Mouse (Mus musculus) heart, embryonic 10.5 days (tissue): Measurements from ENCODE around the gene Frmd4a. TPM values are rescaled to one million over a fixed set of nuclear protein-coding genes. Genes with fewer than 3 reads are reported as not detected.
A peak's percentile ranks its signal among the peaks of the same experiment; 100 is the strongest.

ENCODE experiments used
- DNase-seq: peaks from one replicate; pipeline ENCODE4 v3.0.0-alpha.2; 2017; ENCODE audit warnings: low spot score
- H3K27ac ChIP-seq: fragments of 300-500 bp; sonication (generic); 2 replicates; pipeline ENCODE4 v1.5.1; 2016; ENCODE audit warnings: mild to moderate bottlenecking
- H3K27me3 ChIP-seq: fragments of 300-500 bp; sonication (generic); 2 replicates; pipeline ENCODE4 v1.6.1; 2016; ENCODE audit warnings: mild to moderate bottlenecking; ENCODE audit not compliant: poor library complexity, insufficient read depth, severe bottlenecking
- H3K36me3 ChIP-seq: fragments of 300-500 bp; sonication (generic); 2 replicates; pipeline ENCODE4 v1.6.1; 2016; ENCODE audit warnings: mild to moderate bottlenecking, moderate library complexity
- H3K4me1 ChIP-seq: fragments of 300-500 bp; sonication (generic); 2 replicates; pipeline ENCODE4 v1.6.1; 2016; ENCODE audit warnings: mild to moderate bottlenecking
- H3K4me3 ChIP-seq: fragments of 300-500 bp; sonication (generic); 2 replicates; pipeline ENCODE4 v1.5.1; 2016; ENCODE audit warnings: mild to moderate bottlenecking, moderate library complexity
- H3K9me3 ChIP-seq: fragments of 300-500 bp; sonication (generic); 2 replicates; pipeline ENCODE4 v1.6.1; 2016; ENCODE audit warnings: mild to moderate bottlenecking, moderate library complexity
- whole genome bisulfite sequencing: fragments of 180-500 bp; shearing (Covaris S2); methylation state at CpG from one replicate; pipeline ENCODE4 v1.1.7; 2016; 5-methylcytosine and 5-hydroxymethylcytosine counted together
- polyA plus RNA-seq: library from polyadenylated mRNA; unstranded; fragments of >200 nt; fragmentation: Nextera tagmentation; extraction: Ambion mirVana; gene quantifications from 2 replicates; pipeline ENCODE4 v1.2.1, GENCODE M21; 2016

Gene Frmd4a
- polyA plus RNA-seq, 1 experiment from 2014 or later = 29.4 TPM

DNA sequence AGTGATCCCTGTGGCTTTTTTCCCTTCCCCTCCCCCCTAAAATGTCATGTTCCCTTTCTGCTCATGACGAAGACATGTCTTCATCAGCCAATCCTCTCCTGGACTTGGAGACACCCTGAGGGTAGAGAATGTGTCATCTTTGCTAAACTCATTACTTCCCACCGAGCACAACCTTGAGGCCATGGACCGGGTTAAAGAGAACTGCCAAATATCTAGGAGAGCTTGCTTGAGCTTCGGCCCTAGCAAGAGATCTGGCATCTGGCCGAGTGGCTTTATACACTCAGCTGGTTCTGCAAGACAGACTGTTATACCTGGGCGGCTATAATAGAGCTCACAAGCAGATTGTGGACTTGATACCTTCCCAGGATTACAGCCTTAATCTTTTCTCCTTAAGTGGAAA lies 66.4 kb downstream of the Frmd4a start:
- 68% methylated on average over 6 of the region's 6 CpGs for WGBS
- Histone ChIP-seq H3K36me3 (no peaks in the 10 kb centered on the region), H3K27me3 (no peaks in the 10 kb centered on the region), H3K27ac (no peak overlapping the region), H3K4me3 (no peak overlapping the region), H3K9me3 (no peaks in the 10 kb centered on the region), H3K4me1 (no peaks in the 10 kb centered on the region)
- DNase-seq = no peak

DNA sequence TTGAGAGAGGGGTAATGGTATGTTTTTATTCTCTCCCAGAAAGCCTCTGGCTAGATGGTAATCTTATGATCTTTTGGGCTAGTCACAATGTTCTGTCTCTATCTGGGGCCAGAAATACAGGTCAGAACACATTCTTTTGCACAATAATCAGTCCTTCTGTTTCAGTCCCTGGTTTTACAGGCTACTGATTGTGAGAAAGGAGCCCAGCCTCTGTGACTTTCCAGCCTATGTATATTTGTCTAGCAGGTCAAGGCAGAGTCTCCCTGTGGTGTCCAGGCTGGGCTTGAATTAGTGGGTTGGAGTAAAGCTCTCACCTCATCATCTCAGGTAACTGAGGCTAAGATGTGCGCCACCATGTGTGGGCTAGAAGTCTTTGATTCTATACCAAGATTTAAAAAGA lies 80.1 kb downstream of the Frmd4a start:
- Histone ChIP-seq H3K36me3 (no peaks in the 10 kb centered on the region), H3K9me3 (no peaks in the 10 kb centered on the region), H3K4me1 (no peaks in the 10 kb centered on the region), H3K27me3 (no peaks in the 10 kb centered on the region), H3K27ac (no peak overlapping the region), H3K4me3 (no peak overlapping the region)
- DNase-seq = peak; percentile 51
- WGBS = 87% methylated on average over 1 of the region's 1 CpGs

DNA sequence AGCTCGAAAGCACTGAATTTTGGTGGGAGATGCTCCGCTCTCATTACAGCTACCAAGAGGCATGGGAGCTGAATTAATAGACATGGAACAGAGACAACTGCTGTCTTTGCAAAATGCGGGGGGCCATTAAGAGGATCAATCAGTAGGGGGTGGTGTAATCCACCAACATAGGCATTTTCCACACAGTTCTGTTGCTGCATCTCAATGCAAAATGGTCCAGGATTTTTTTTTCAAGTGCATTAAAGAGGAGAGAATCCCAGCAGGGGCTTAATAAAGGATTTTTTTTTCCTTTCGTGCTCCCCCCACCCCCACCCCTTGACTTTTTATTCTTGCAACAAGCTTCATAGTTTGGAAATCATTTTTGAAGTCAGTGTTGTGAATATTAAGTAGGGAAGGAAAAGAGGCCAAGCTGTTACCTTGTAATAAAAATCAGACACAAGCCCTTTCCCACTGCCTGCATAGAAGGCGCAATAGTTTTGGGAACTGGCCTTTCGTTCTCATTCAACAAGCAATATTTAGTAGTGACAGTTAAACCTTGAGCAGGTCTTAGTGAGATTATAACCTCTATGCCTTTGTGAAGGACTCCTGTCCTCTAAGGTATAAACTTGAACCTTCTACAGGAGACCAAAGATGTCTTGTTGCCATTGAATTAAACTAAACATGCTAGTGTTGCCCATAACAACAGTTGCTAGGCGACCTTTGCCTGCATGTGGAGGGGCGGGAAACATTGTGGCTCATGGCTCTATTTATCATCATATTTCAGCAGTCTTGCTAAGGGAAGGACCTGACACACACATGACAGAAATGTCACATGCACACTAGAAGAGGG lies 81.6 kb downstream of the Frmd4a start:
- H3K4me1 ChIP-seq = no peaks in the 10 kb centered on the region
- 67% methylated on average over 8 of the region's 8 CpGs for WGBS
- DNase-seq = no peak
- H3K27ac ChIP-seq = no peak overlapping the region
- H3K9me3 ChIP-seq = no peaks in the 10 kb centered on the region
- no peak overlapping the region for H3K4me3 ChIP-seq
- no peaks in the 10 kb centered on the region for H3K36me3 ChIP-seq
- no peaks in the 10 kb centered on the region for H3K27me3 ChIP-seq

DNA sequence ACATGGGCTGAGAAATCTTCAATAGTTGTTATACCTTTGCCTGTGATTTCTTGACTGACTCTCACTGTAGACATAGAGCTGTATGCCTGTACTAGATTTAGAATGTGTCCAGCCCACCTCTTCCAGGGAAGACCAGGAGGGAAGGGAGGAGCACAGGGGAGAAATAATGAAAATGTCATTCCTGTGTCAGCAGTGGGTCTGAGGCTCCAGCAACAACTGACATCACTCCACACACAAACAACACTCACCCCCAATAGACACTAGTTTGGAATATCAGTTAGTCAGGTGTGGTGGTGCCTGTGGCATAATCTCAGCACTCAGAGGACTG lies 82.2 kb downstream of the Frmd4a start:
- H3K4me3 ChIP-seq = no peak overlapping the region
- no peaks in the 10 kb centered on the region for H3K9me3 ChIP-seq
- no peak for DNase-seq
- no peaks in the 10 kb centered on the region for H3K36me3 ChIP-seq
- no peaks in the 10 kb centered on the region for H3K4me1 ChIP-seq
- no peak overlapping the region for H3K27ac ChIP-seq
- H3K27me3 ChIP-seq = no peaks in the 10 kb centered on the region

DNA sequence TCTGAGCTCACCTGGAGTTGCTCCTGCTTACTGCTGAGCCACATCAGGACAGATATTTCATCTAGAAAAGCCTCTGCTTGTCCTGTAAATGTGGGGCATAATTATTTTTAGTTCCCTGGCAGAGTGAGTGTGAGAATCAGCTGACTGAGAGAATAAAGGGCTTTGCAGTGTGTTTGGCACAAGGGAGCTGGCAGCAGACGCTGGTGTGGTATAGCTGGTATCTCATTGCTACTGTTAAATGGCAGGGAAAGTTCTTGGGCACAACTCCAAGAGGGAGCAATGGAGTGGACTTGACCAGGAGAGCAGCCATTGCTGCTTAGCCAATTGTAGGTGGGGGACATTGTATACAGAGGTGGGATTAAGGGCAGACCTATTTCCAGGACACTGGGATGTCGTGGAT lies 83.9 kb downstream of the Frmd4a start:
- H3K36me3 ChIP-seq = no peaks in the 10 kb centered on the region
- no peak overlapping the region for H3K4me3 ChIP-seq
- no peaks in the 10 kb centered on the region for H3K27me3 ChIP-seq
- no peaks in the 10 kb centered on the region for H3K9me3 ChIP-seq
- no peak overlapping the region for H3K27ac ChIP-seq
- DNase-seq = no peak
- no peaks in the 10 kb centered on the region for H3K4me1 ChIP-seq
- 76% methylated on average over 2 of the region's 2 CpGs for whole genome bisulfite sequencing

DNA sequence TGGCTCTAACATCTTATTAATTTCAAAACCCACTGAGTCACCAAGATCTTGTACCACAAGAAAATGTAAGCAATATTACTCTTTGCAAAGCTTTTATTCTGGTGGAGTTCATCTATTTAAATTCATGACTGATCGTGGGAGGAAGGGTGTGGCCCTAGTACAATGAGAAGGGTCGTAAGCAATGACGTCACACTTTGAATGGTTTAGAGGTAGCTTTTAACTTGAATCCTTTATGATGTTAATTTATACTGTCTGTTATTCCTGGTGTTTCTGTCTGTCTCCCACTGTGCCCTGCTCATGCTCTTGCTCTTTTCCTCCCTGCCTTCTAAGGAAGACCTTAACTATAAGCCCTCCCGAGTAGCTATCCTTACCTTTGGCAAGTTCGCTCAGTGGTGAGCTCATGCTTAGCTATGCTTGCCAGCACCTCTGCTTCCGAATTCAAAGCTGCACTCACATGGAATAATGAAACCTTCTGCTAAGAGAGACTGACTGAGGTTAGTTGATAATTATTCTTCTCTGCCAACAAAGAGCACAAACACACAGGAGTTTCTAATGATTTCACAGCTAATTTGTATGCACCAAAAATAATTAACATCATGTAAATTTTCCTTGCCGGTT lies 95.9 kb downstream of the Frmd4a start:
- no peak overlapping the region for H3K27ac ChIP-seq
- 81% methylated on average over 7 of the region's 7 CpGs for WGBS
- no peak overlapping the region for H3K4me3 ChIP-seq
- H3K9me3 ChIP-seq = no peaks in the 10 kb centered on the region
- H3K36me3 ChIP-seq = no peaks in the 10 kb centered on the region
- DNase-seq = no peak
- H3K4me1 ChIP-seq = no peaks in the 10 kb centered on the region
- H3K27me3 ChIP-seq = no peaks in the 10 kb centered on the region

DNA sequence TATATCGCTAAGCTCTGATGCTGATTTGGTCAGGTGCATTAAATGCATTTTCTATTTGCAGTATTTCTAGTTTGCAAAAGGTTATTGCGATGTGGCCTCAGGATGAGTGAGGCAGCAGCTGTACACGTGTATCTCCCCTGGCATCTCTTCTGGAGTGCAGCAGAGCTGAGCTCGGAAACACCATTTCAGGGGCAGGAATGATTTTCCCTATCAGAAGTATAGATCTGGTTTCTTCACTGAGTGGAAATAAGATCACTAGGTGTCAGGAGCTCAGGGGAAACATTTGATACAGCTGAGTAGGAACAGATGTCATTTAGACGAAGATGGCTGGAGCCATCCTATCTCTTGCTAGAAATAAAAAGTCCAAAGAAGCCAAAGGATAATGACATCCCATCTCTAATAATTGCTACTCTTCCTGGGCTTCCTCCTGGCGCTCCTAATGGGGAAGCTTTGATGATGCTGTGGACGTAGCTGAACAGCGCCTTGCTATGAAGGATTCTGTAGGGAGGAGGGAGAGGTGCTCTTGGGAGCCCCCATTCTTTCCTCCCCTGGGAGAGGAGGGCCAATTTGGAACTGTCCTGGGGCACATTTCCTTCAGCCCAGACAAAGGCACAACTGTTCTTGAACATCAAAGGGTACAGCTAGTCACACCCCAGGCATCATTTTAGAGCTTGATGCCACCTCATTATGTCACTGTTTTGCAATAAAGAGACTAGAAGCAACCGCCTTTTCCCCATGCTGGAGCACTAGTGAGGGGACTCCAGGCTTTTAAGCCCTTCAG lies 102.4 kb downstream of the Frmd4a start:
- Histone ChIP-seq H3K4me1 (no peaks in the 10 kb centered on the region), H3K4me3 (no peak overlapping the region), H3K36me3 (no peaks in the 10 kb centered on the region), H3K9me3 (no peaks in the 10 kb centered on the region), H3K27me3 (no peaks in the 10 kb centered on the region), H3K27ac (no peak overlapping the region)
- WGBS = 63% methylated on average over 9 of the region's 9 CpGs
- no peak for DNase-seq

DNA sequence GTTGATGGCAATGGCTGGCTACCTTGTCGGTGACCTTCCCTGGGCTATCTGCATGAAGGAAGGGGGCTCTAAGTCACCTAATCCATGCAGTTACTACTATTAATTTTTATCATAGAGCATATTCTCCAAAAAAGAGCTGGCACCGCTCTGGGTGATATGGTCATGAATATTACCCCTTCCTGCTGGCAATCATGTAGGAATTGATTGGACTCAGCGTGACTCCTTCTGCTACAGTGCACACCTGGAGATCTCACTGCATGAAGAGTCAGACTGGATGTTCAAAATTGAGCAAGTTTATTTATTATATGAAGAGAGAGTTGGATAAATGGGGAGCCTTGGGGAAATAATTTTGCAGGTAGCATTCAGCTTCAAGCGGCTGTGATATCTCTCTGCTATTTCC lies 113.7 kb downstream of the Frmd4a start:
- WGBS = 90% methylated on average over 4 of the region's 4 CpGs
- Histone ChIP-seq H3K4me3 (no peak overlapping the region), H3K27me3 (no peaks in the 10 kb centered on the region), H3K36me3 (no peaks in the 10 kb centered on the region), H3K27ac (no peak overlapping the region), H3K9me3 (no peaks in the 10 kb centered on the region), H3K4me1 (no peaks in the 10 kb centered on the region)
- no peak for DNase-seq

DNA sequence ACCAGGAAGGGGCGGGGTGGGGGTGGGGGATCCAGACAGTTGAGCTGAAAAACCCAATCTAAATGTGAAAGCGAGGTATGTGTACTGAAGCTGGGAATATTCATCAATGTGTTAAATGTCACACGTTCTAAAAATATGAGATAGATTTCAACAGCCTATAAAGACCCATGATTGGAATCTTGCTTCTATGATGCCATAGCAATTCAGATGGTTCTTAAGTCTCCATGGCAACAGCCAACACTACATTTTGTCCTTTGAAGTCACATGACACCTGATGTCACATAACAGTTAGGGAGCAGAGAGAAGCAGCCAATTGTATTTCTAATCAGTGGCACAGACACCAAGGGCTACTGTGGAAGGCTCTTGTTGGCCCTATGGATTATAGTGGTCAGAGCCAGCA lies 120.0 kb downstream of the Frmd4a start:
- Histone ChIP-seq H3K4me3 (no peak overlapping the region), H3K9me3 (no peaks in the 10 kb centered on the region), H3K36me3 (no peaks in the 10 kb centered on the region), H3K27me3 (no peaks in the 10 kb centered on the region), H3K4me1 (no peaks in the 10 kb centered on the region), H3K27ac (no peak overlapping the region)
- no peak for DNase-seq
- WGBS = 83% methylated on average over 3 of the region's 3 CpGs

DNA sequence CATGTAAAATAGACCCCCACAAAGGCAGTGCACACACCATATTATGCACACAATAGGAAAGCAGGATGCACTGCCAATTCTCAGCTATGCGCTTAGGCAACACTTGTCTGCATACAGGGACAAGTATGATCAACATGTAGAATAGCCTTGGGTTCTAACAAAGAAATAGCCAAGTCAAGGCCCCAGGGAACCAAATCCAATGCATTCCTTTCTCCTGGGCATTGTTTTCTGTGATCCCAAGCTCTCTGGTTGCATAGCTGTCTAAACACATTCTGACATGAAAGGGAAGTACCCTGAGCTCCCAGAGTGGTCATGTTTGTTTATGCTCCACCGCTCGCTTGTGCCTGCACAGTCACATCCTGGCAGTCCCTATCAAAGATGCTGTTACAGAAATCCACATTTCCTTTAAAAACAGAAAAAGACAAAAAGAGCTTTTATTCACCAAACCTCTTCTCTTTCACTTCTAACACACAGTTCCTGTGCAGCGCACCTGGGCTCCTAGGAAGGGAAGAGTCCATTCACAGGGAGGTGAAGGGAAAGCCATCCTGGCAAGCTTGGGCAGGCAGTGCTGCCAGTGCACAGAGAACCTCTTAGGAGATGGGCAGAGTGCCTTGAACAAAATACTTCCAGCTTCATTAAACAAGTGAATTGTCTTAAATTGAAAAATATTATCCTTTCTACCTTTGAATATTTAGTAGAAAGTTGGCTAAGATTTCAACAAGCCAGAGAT lies 124.9 kb downstream of the Frmd4a start:
- H3K27ac ChIP-seq = no peak overlapping the region; the same call in 1 of the 2 replicates
- DNase-seq = no peak
- no peaks in the 10 kb centered on the region for H3K27me3 ChIP-seq
- H3K36me3 ChIP-seq = no peaks in the 10 kb centered on the region
- H3K4me1 ChIP-seq = 0 out of 2 replicates have a peak, but pooled peaks cover 3% of the 10 kb centered on the region
- H3K9me3 ChIP-seq = no peaks in the 10 kb centered on the region
- WGBS = 53% methylated on average over 4 of the region's 4 CpGs
- H3K4me3 ChIP-seq = no peak overlapping the region

DNA sequence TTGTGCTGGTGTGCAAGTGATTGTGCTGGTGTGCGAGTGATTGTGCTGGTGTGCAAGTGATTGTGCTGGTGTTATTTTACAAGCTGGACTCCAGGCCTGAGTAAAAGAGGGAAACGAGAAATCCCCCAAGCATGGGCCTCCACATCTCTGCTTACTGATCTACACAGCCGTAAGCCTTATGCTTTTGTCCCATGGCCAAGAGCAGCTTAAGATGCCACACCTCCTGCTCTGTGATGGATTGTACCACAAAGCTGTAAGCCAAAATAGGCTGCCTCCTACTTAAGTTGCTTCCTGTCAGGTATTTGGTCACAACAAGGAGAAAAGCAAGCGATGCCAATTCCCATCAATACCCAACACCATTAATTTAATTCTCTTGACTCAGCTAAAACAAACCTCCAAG lies 126.9 kb downstream of the Frmd4a start:
- DNase-seq = no peak
- Histone ChIP-seq H3K9me3 (no peaks in the 10 kb centered on the region), H3K4me3 (no peak overlapping the region), H3K27ac (no peak overlapping the region), H3K27me3 (no peaks in the 10 kb centered on the region), H3K36me3 (no peaks in the 10 kb centered on the region), H3K4me1 (0 out of 2 replicates have a peak, but pooled peaks cover 3% of the 10 kb centered on the region)
- 86% methylated on average over 4 of the region's 4 CpGs for WGBS

DNA sequence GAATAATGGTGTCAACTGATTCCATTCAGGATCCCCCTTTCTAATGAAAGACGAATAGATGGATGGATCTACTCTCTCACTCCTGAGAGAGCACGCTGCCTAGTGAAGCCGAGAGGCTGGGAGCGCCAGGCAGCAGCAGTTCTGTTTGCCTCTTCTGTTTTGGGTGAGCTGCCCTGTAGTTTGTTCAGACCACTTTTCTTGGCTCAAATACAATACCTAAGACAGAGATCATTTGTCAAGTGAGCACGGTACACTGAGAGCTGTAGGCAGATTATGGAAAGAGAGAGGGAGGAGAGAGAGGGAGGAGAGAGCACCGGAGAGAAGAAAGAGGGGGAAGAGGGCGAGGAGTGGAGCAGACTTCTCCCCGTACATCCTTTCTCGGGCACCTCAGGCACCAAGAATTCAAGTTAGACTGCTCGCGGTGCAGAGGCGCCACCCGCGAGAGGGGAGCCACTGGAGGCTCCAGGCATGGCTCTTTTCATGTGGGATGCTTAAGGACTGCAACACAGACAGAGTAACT lies 135.1 kb downstream of the Frmd4a start:
- WGBS = 14% methylated on average over 14 of the region's 14 CpGs
- Histone ChIP-seq H3K27ac (0 out of 2 replicates have a peak overlapping the region, but pooled peaks have one; percentile 22), H3K4me3 (peak overlapping the region; percentile 61), H3K27me3 (peaks cover 25% of the 10 kb centered on the region; the same call in 1 of the 2 replicates), H3K4me1 (peaks cover 6% of the 10 kb centered on the region; the same call in 1 of the 2 replicates), H3K36me3 (no peaks in the 10 kb centered on the region), H3K9me3 (no peaks in the 10 kb centered on the region)
- no peak for DNase-seq
